Mouse (Mus musculus): ENCODE measurements around the gene S1pr2.

- TF ChIP-seq ELF1 (IDR thresholded peaks at IDR 0.05; ENCODE audit: low read depth, low read length) (no peak), EP300 (IDR thresholded peaks at IDR 0.05; ENCODE audit: low read depth in 1 of 2, low read length in 2 of 2) (no peak), TBP (IDR thresholded peaks at IDR 0.05; ENCODE audit: low read depth, low read length) (no peak), POLR2A (IDR thresholded peaks at IDR 0.05; ENCODE audit: control insufficient read depth in 1 of 2, insufficient read depth in 1 of 2, low read depth in 1 of 2, low read length in 2 of 2, poor library complexity in 1 of 2) (no peak), ETS1 (IDR thresholded peaks at IDR 0.05; ENCODE audit: low read depth, low read length) (no peak), CTCF (IDR thresholded peaks at IDR 0.05 in 2 of 3, conservative IDR thresholded peaks at IDR 0.05 in 1 of 3; ENCODE audit: control insufficient read depth in 1 of 3, insufficient read depth in 1 of 3, low read depth in 2 of 3, low read length in 3 of 3, poor library complexity in 1 of 3, severe bottlenecking in 1 of 3) (peak in 1 of 3 experiments; percentile 79; a peak in 2 of 6 replicates)
Measured at GRCm38 (mm10) chr9:21012368-21012767, 35.8 kb upstream of the S1pr2 start.

Data from MEL (cell line).